Mouse (Mus musculus): ENCODE measurements at regions not wholly inside any gene's neighbourhood (a gene's known extent, or its start where the extent isn't known, plus 50 kb on each side); places are given as distances from the start of the nearest gene placed in this dataset.

GRCm38 (mm10) chr12:32273474-32273873 is 65.0 kb upstream of the Pik3cg start:
- Histone ChIP-seq H3K4me2 (ENCODE audit: low read depth, low read length) (no peak overlapping the region), H3K4me1 (ENCODE audit: control insufficient read depth, insufficient read depth) (no peaks in the 10 kb centered on the region), H3K9me3 (replicated peaks; ENCODE audit: control insufficient read depth, low read length) (0 out of 2 replicates have a peak, but pooled peaks cover 4% of the 10 kb centered on the region), H3K4me3 (ENCODE audit: low read depth, low read length) (no peak overlapping the region), H3K27ac (ENCODE audit: low read depth) (no peak overlapping the region), H3K9ac (replicated peaks; ENCODE audit: low read depth, low read length) (no peak overlapping the region), H3K27me3 (ENCODE audit: control insufficient read depth, insufficient read depth, low read length) (no peaks in the 10 kb centered on the region), H3K36me3 (replicated peaks; ENCODE audit: control insufficient read depth, insufficient read depth, low read length) (no peaks in the 10 kb centered on the region)
- ATAC-seq (ENCODE audit: insufficient read depth, low read depth) (no peak), DNase-seq (ENCODE audit: low spot score) (no peak)
- TF ChIP-seq CTCF (IDR thresholded peaks at IDR 0.05; ENCODE audit: low read depth): no peak
- no peak for TF ChIP-seq EP300 (IDR thresholded peaks at IDR 0.05; ENCODE audit: low read depth)
- 81% methylated on average over 1 of the region's 1 CpGs for WGBS

- H3K4me3 ChIP-seq (ENCODE audit: low read depth, low read length): no peak overlapping the region
- no peak for ATAC-seq (ENCODE audit: insufficient read depth, low read depth)
- no peaks in the 10 kb centered on the region for H3K27me3 ChIP-seq (ENCODE audit: control insufficient read depth, insufficient read depth, low read length)
- H3K36me3 ChIP-seq (replicated peaks; ENCODE audit: control insufficient read depth, insufficient read depth, low read length): no peaks in the 10 kb centered on the region
- H3K9ac ChIP-seq (replicated peaks; ENCODE audit: low read depth, low read length): no peak overlapping the region
- WGBS: 53% methylated on average over 4 of the region's 4 CpGs
- peaks cover 6% of the 10 kb centered on the region; the same call in 1 of the 2 replicates for H3K4me1 ChIP-seq (ENCODE audit: control insufficient read depth, insufficient read depth)
- no peak for DNase-seq (ENCODE audit: low spot score)
- no peaks in the 10 kb centered on the region for H3K9me3 ChIP-seq (replicated peaks; ENCODE audit: control insufficient read depth, low read length)
- H3K27ac ChIP-seq (ENCODE audit: low read depth): no peak overlapping the region
- no peak overlapping the region for H3K4me2 ChIP-seq (ENCODE audit: low read depth, low read length)
- TF ChIP-seq EP300 (IDR thresholded peaks at IDR 0.05; ENCODE audit: low read depth) (no peak), CTCF (IDR thresholded peaks at IDR 0.05; ENCODE audit: low read depth) (no peak)
These were observed 71.4 kb upstream of the Pik3cg start for GRCm38 (mm10) chr12:32279861-32280260.

GRCm38 (mm10) chr12:32280309-32280708 is 71.8 kb upstream of the Pik3cg start:
- H3K9ac ChIP-seq (replicated peaks; ENCODE audit: low read depth, low read length): no peak overlapping the region
- H3K27ac ChIP-seq (ENCODE audit: low read depth): no peak overlapping the region
- H3K27me3 ChIP-seq (ENCODE audit: control insufficient read depth, insufficient read depth, low read length): no peaks in the 10 kb centered on the region
- DNase-seq (ENCODE audit: low spot score) (no peak), ATAC-seq (ENCODE audit: insufficient read depth, low read depth) (0 out of 2 replicates have a peak, but pooled peaks have one; percentile 20)
- peaks cover 6% of the 10 kb centered on the region; the same call in 1 of the 2 replicates for H3K4me1 ChIP-seq (ENCODE audit: control insufficient read depth, insufficient read depth)
- WGBS: 12% methylated on average over 2 of the region's 2 CpGs
- no peaks in the 10 kb centered on the region for H3K9me3 ChIP-seq (replicated peaks; ENCODE audit: control insufficient read depth, low read length)
- H3K4me3 ChIP-seq (ENCODE audit: low read depth, low read length): no peak overlapping the region
- TF ChIP-seq CTCF (IDR thresholded peaks at IDR 0.05; ENCODE audit: low read depth) (no peak), EP300 (IDR thresholded peaks at IDR 0.05; ENCODE audit: low read depth) (no peak)
- no peaks in the 10 kb centered on the region for H3K36me3 ChIP-seq (replicated peaks; ENCODE audit: control insufficient read depth, insufficient read depth, low read length)
- no peak overlapping the region for H3K4me2 ChIP-seq (ENCODE audit: low read depth, low read length)

DNA sequence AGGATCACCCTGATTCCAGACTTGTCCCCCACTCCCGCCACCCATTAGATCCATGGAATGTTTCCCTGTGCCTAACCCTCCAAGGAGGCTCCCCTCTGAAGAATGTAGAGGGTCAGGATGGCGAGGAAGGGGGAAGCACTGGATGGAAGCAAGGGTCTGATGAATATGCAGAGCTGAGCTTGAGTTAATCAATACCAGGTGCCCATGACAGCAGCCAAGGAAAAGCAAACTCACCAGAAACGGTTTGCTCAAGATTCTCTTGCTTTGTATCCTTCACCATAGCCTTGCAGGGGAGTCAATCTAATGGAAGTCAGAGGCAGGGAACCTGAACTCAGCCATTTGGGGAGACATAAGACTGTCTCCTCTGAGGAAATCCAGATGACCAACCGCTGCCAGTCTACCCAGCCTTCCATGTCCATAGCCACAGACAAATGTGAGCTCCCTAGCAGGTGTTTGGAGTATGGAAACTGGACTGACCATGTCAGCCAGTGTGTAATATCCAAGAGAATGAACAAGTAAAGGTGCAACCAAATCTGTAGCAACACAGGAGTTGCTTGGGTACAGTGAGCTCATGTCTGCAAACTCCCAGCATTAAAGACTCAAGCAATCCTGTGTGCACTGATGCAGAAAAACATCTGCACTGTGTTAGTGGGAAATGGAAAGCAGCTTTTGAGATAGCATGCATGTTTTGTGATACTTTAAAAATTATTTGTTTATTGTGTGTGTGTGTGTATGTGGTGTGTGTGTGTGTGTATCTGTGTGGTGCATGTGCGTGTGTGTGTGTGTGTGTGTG is 74.1 kb upstream of the Pik3cg start:
- WGBS: 72% methylated on average over 5 of the region's 5 CpGs
- ATAC-seq (ENCODE audit: insufficient read depth, low read depth): no peak
- H3K4me1 ChIP-seq (ENCODE audit: control insufficient read depth, insufficient read depth): peaks cover 6% of the 10 kb centered on the region; the same call in 1 of the 2 replicates
- H3K9ac ChIP-seq (replicated peaks; ENCODE audit: low read depth, low read length): no peak overlapping the region
- TF ChIP-seq EP300 (IDR thresholded peaks at IDR 0.05; ENCODE audit: low read depth) (no peak), CTCF (IDR thresholded peaks at IDR 0.05; ENCODE audit: low read depth) (no peak)
- H3K36me3 ChIP-seq (replicated peaks; ENCODE audit: control insufficient read depth, insufficient read depth, low read length): no peaks in the 10 kb centered on the region
- no peaks in the 10 kb centered on the region for H3K9me3 ChIP-seq (replicated peaks; ENCODE audit: control insufficient read depth, low read length)
- no peak overlapping the region for H3K4me2 ChIP-seq (ENCODE audit: low read depth, low read length)
- H3K27ac ChIP-seq (ENCODE audit: low read depth): no peak overlapping the region
- H3K27me3 ChIP-seq (ENCODE audit: control insufficient read depth, insufficient read depth, low read length): no peaks in the 10 kb centered on the region
- no peak overlapping the region for H3K4me3 ChIP-seq (ENCODE audit: low read depth, low read length)
- DNase-seq (ENCODE audit: low spot score): no peak

GRCm38 (mm10) chr12:32285039-32285438 is 76.6 kb upstream of the Pik3cg start:
- Histone ChIP-seq H3K36me3 (replicated peaks; ENCODE audit: control insufficient read depth, insufficient read depth, low read length) (no peaks in the 10 kb centered on the region), H3K9ac (replicated peaks; ENCODE audit: low read depth, low read length) (no peak overlapping the region), H3K27me3 (ENCODE audit: control insufficient read depth, insufficient read depth, low read length) (no peaks in the 10 kb centered on the region), H3K4me2 (ENCODE audit: low read depth, low read length) (no peak overlapping the region), H3K9me3 (replicated peaks; ENCODE audit: control insufficient read depth, low read length) (no peaks in the 10 kb centered on the region), H3K4me3 (ENCODE audit: low read depth, low read length) (no peak overlapping the region), H3K27ac (ENCODE audit: low read depth) (no peak overlapping the region), H3K4me1 (ENCODE audit: control insufficient read depth, insufficient read depth) (peaks cover 9% of the 10 kb centered on the region; the same call in 1 of the 2 replicates)
- DNase-seq (ENCODE audit: low spot score) (no peak), ATAC-seq (ENCODE audit: insufficient read depth, low read depth) (no peak)
- TF ChIP-seq EP300 (IDR thresholded peaks at IDR 0.05; ENCODE audit: low read depth) (no peak), CTCF (IDR thresholded peaks at IDR 0.05; ENCODE audit: low read depth) (no peak)
- WGBS: 38% methylated on average over 2 of the region's 2 CpGs

Data from heart, postnatal 0 days (tissue).